Mouse (Mus musculus): ENCODE data around the gene Pde7b.

GRCm38 (mm10) chr10:20733576-20733975, 8.7 kb upstream of the Pde7b start:
- no peak for TF ChIP-seq CTCF (IDR thresholded peaks at IDR 0.05; ENCODE audit: low read depth, low read length)
- no peak for TF ChIP-seq GATA1 (IDR thresholded peaks at IDR 0.05; ENCODE audit: borderline replicate concordance, low read length)
